Mouse (Mus musculus) C2C12 (cell line): ENCODE results near the gene Zcchc4.

Experiments
- CEBPB ChIP-seq: IDR thresholded peaks from one replicate; pipeline ENCODE4 v1.6.1; 2011; ENCODE audit warnings: low read depth, mild to moderate bottlenecking, control low read depth, moderate library complexity
- CTCF ChIP-seq: IDR thresholded peaks from one replicate; pipeline ENCODE4 v1.5.1; 2011; ENCODE audit not compliant: control insufficient read depth, insufficient read depth, insufficient read length
- MAX ChIP-seq: IDR thresholded peaks from one replicate; pipeline ENCODE4 v1.6.1; 2011; ENCODE audit warnings: mild to moderate bottlenecking, control low read depth

GRCm38 (mm10) chr5:52818676-52819075 is 43.5 kb downstream of the Zcchc4 start:
- TF ChIP-seq CTCF (no peak), MAX (no peak), CEBPB (no peak)
